ENCODE assay signal across 19 mouse cellular contexts in the genomic region with DNA sequence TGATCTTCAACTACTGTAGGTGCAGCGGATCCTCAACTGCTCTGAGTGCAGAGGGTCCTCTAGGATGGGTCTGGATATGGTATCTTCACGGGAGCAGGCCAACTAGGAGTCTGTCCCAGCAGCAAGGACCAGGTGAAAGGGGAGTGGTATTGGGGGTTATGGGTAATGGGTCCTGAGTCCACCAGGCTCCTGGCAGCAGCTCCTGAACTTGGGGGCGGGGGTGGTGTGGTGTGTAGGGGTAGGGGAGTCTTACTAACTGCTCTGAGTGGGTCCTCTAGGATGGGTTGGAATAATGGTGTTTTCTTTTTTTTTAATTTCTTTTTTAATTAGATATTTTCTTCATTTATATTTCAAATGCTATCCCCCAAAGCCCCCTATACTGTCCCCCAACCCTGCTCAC.
"Had no signal": no experiment of that assay in that cellular context is flagged by ENCODE, and none has a peak within 500 bp of the region (broad histone marks: within the 10 kb centered on the region; RNA-seq: fewer than 3 reads in every experiment).

No protein-coding gene starts in this region.

- H3K4me1 ChIP-seq: limb, embryonic 10.5 days; limb, embryonic 13.5 days; neural tube, embryonic 13.5 days had no signal

- H3K27me3 ChIP-seq: limb, embryonic 13.5 days; liver, embryonic 12.5 days; liver, embryonic 15.5 days; lung, embryonic 15.5 days; neural tube, embryonic 13.5 days had no signal

- H3K27ac ChIP-seq: kidney, postnatal 0 days; layer of hippocampus, adult 2 months; limb, embryonic 10.5 days; limb, embryonic 13.5 days; liver, embryonic 12.5 days; liver, embryonic 15.5 days; lung, embryonic 15.5 days; neural tube, embryonic 13.5 days had no signal

- H3K9ac ChIP-seq: limb, embryonic 13.5 days; liver, embryonic 12.5 days; liver, embryonic 15.5 days; lung, embryonic 15.5 days; neural tube, embryonic 13.5 days had no signal

- H3K36me3 ChIP-seq: liver, embryonic 15.5 days; lung, embryonic 15.5 days had no signal

- H3K4me3 ChIP-seq: layer of hippocampus, adult 2 months; limb, embryonic 10.5 days; limb, embryonic 13.5 days; liver, embryonic 12.5 days; liver, embryonic 15.5 days; lung, embryonic 15.5 days; neural tube, embryonic 13.5 days had no signal

- H3K4me2 ChIP-seq: limb, embryonic 13.5 days; liver, embryonic 12.5 days; liver, embryonic 15.5 days; lung, embryonic 15.5 days; neural tube, embryonic 13.5 days had no signal

- H3K9me3 ChIP-seq: limb, embryonic 10.5 days; limb, embryonic 13.5 days; liver, embryonic 12.5 days; liver, embryonic 15.5 days; lung, embryonic 15.5 days; neural tube, embryonic 13.5 days had no signal

- ATAC-seq: intestine, postnatal 0 days; liver, embryonic 12.5 days had no signal

- DNase-seq: kidney, adult 2 months; kidney, postnatal 25 days; layer of hippocampus, adult 9-11 months; liver; lung, adult 18-20 months; lung, postnatal 10 days; lung, postnatal 36 days; thymus, adult 2 months; thymus, postnatal 14 days; thymus, postnatal 4 days had no signal
